Mouse (Mus musculus): ENCODE results near the gene Kansl1.

GRCm38 (mm10) chr11:104327462-104327861, 141.2 kb downstream of the Kansl1 start:
- TF ChIP-seq CTCF (conservative IDR thresholded peaks at IDR 0.05 in 1 of 2, IDR thresholded peaks at IDR 0.05 in 1 of 2; ENCODE audit: low read depth in 2 of 2, low read length in 2 of 2) (no peak), ZNF384 (IDR thresholded peaks at IDR 0.05; ENCODE audit: low read depth, low read length) (no peak), MYC (IDR thresholded peaks at IDR 0.05; ENCODE audit: low read depth, low read length) (no peak), E2F4 (IDR thresholded peaks at IDR 0.05; ENCODE audit: insufficient replicate concordance, low read depth, low read length) (no peak), POLR2A (IDR thresholded peaks at IDR 0.05; ENCODE audit: low read depth, low read length) (no peak), TCF12 (IDR thresholded peaks at IDR 0.05; ENCODE audit: low read depth, low read length) (no peak), CHD1 (IDR thresholded peaks at IDR 0.05; ENCODE audit: low read depth, low read length) (no peak), ETS1 (conservative IDR thresholded peaks at IDR 0.05; ENCODE audit: low read depth, low read length) (no peak), MAX (IDR thresholded peaks at IDR 0.05; ENCODE audit: low read length) (no peak), BHLHE40 (IDR thresholded peaks at IDR 0.05; ENCODE audit: low read depth, low read length) (no peak), RCOR1 (conservative IDR thresholded peaks at IDR 0.05; ENCODE audit: low read depth, low read length) (no peak), EP300 (IDR thresholded peaks at IDR 0.05; ENCODE audit: low read length) (no peak), MAFK (IDR thresholded peaks at IDR 0.05; ENCODE audit: insufficient replicate concordance, low read length) (no peak)

Data from CH12.LX (cell line).